Mouse (Mus musculus) c-Kit-negative CD71-positive TER-119-positive erythroid progenitor cells, embryonic 14.5 days (primary cell): Measurements from ENCODE around the gene Cul9.

Experiments used
- DNase-seq: peaks from one replicate; pipeline ENCODE4 v3.0.0-alpha.2; 2013; ENCODE audit warnings: low read depth, low spot score

Gene Cul9

DNA sequence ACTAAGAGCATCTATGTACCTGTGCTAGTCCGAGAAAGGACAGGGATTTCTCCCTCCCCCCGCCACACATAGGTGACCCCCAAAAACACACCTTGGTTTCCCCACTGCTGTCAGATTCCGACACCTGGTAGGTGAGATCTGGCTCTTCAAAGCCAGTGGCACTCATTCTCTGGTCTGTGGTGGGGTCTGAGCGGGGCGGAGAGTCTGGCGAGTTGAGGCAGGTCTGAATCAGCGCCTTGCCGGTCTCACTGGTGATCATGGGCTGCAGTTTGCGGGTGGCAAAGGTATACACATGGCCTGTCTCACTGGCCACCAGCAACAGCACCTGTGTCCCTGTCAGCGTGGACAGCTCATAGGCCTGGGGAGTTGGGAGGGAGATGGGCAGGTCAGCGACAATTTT is 7.3 kb upstream of the Cul9 start:
- no peak for DNase-seq

DNA sequence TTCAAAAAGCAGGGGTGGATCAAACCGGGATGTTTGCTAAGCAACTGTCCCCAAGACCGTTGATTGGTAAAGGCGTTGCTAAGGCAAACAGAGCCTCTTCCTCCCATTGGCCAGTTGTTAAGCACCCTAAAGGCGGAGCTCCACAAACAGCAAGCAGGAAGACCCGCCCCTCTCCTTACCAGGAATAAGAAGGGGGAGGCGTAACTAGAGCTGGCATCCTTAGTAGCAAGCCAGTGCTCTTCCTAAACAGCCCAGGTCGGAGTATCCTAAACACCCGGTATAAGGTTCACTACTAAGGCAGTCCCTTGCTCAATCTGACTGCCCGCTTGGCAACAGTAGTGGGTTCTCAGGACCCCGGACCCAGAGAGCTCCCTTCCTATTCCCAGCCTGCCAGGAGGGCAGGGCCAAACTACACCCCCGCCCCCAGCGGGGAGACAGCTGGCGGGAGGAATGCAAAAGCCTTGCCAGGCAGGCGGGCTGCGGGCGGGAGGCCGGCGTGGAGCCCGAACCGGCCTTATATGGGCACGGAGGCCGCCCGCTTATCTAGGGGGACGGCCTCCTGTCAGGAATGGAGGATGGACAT is 6.7 kb upstream of the Cul9 start:
- peak; percentile 60 for DNase-seq

- no peak for DNase-seq
Observed at GRCm38 (mm10) chr17:46552151-46552550, 6.0 kb upstream of the Cul9 start.

DNA sequence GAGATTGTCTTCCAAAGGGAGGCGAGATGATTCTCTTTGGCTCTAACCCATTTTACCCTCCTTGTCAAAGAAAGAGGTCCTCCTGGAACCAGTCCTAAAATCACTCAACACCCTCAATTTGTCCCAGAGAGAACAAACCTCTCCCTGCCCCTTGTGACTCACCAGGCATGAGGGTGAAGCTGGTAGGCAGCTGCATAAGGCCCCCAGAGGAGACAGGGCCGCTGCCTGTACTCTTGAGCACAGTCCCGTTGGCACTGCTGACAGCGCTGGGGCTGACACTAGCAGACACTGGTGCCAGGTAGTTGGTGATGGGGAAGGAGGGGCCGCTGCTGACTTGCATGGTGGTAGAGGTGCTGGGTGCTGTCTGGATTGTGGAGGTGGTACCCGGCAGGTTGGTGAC is 5.2 kb upstream of the Cul9 start:
- DNase-seq: no peak

DNA sequence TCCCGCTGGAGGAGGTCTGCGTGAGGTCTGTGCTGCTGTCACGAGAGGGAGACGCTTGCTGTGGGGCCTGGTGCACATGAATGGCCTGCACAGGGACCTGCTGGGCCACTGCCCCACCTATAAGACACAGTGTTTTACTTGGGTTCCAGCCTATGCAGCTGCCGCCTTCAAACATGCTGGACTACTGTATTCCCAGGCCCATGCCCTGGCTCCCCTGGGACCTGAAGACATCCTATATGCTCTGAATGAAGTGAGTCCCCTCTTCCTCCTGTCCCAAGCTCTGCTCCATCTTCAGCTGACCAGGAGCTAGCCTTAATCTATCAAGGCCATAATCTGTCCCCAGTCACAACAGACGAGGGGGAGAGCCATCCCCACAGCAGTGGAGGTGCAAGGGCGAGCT is 4.7 kb upstream of the Cul9 start:
- no peak for DNase-seq

DNA sequence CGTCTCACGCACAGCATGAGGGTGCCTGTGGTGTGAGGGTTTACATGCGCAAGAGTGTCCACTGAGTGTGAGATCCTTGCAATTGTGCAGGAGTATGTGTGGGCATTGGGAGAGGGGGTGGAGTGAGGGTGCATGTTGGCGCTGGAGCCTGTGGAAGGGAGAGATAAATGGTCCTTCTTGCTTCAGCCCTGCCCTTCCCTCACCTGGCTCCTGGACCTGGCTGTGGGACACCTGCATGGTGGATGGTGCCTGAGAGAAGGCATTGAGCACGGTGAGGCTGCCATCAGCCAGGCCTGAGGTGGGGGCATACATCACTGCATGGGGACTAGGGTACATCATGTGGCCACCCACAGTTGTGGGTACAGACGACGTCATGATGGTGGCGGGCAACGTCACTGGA is 3.5 kb upstream of the Cul9 start:
- no peak for DNase-seq

GRCm38 (mm10) chr17:46549193-46549592 is 3.0 kb upstream of the Cul9 start:
- DNase-seq: no peak

- no peak for DNase-seq
Observed at GRCm38 (mm10) chr17:46548741-46549140, 2.6 kb upstream of the Cul9 start.

DNA sequence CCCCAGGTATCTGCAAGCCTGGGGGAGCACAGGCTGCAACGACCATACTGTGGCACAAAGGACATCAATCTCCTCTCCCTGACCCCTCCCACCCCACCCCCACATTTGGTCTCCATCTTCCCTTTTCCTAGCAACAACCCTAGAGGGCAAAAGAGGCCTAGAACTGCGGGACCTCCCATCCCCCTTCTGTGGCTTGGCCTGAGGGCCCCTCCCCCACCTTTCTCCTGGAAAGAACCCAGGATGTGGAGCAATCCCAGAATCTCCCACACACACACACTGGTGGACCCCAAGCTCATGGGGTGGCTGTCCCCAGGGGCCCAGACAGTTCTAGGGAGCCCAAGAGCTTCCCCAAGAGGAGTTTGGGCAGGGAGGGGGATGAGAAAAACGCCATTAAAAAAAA is 1.7 kb upstream of the Cul9 start:
- no peak for DNase-seq

GRCm38 (mm10) chr17:46546995-46547394 is 807 bp upstream of the Cul9 start:
- DNase-seq: no peak

DNA sequence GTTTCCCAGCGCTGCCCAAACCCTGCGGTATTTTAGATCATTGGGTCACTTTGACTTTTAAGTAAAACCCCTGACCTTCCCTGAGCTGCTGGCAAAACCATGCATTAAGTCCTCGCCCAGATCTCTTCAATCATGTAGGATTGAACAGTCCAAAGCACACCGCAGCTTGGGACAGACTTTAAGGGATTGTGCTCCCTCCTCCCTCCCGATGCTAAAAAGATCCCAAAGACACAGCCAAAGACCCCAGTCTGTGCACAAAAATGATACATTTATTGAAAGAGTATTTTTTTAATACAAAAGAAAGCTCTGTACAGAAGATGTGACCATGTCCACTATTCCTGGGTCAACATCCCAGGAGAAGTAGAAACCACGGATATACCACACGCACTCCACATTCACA is 403 bp upstream of the Cul9 start:
- no peak for DNase-seq

DNA sequence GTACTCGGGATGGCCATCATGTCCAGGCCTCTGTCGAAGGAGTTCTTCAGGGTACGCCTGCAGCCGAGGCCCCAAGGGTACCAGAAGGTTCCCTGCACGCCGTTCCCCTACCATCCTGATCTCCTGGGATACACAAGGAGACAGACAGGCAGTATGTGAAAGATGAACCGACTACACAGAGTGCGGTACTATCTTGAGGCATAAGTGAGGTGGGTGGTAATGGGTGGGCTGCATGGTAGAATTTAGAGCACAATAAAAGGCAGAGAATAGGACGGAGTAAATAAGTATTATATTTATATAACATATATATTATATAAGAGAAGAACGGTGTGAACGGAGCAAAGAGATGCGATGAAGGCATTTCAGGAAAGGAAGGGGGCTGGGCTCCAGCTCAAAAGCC is 2.5 kb downstream of the Cul9 start:
- DNase-seq: no peak

DNA sequence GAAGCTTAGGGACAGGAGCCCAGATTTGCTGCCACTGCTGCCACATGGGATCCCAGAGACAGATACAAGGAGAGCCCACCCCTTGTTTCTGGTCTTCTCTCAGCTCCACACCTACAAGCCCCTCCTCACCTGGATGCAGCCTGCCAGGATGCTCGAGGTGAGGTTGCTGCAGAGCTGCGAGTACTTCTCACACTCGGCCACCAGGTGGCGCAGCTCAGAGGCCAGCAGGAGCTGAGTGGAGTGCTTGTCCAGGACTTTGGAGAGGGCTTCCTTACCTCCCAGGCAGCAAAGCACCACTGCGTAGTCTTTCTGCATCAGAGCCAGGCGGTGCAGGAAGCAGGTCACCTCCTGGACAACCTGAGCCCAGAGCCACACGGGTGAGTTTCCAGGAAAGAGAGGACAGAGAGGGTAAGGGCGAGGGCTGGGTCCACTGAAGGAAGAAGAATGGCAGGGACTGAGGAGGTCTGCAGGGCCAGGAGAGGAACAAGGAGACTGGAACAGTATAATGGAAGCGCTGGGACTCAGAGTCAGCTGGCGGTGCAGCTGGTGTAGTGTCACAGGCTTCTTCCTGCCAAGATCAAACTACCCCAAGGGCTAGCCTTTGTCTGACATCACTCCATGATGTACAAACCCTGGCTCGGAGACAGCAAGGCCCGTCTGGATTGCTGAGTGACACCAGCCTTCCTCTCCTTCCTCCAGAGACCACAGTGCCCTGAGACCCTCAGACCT is 20.4 kb downstream of the Cul9 start:
- peak; percentile 48 for DNase-seq

GRCm38 (mm10) chr17:46525065-46525464 is 21.1 kb downstream of the Cul9 start:
- DNase-seq: no peak

DNA sequence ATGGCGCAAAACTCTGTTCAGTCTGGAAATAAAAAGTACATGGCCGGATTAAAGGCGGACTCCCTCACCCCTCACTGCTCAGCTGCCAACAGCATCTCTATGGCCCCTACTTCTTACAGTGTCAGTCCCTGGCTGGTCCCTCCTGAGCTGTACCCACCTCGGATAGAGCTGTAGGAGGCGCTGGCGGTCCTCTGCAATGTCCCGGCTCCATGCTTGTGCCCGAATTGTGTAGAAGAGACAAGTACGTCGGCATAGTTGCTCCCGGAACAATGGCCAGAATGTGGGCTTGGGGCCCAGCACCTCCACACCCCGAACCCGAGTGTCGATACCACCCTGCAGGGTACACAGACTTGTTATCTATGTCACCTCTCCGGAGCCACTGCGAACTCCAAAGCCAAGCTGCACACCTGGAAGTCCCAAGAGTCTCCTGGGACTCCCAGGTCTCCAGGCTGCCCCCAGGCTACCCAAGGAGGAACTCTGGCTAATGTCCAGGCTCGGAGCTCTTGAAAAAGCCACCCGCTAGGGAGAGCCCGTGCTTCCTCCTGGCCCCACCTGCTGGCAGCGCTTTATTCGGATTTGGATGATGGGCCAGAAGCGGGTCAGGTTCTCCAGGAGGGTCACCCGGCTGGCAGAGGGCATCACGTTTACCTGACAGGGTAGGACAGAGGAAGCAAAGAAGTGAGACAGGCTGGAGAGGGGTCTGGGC is 24.1 kb downstream of the Cul9 start:
- DNase-seq: no peak

DNA sequence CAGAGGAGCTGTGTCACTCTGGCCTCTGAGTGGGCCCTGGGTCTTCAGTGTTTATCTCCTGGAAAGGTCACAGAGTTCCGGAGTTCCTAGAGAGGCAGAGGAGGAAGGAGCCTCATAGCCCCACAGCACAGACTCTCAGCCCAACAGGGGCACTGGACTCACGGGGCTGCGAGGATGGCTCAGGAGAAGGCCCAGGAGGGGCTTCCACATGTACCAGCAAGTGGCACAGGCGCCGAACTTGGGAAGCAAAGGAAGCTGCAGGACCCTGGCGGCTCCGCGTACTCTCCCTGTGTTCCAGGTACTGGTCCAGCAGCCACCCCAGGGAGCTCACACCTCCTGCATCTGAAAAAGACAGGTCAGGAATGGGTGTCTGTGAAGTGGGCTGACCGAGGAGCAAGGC is 25.0 kb downstream of the Cul9 start:
- DNase-seq: no peak

DNA sequence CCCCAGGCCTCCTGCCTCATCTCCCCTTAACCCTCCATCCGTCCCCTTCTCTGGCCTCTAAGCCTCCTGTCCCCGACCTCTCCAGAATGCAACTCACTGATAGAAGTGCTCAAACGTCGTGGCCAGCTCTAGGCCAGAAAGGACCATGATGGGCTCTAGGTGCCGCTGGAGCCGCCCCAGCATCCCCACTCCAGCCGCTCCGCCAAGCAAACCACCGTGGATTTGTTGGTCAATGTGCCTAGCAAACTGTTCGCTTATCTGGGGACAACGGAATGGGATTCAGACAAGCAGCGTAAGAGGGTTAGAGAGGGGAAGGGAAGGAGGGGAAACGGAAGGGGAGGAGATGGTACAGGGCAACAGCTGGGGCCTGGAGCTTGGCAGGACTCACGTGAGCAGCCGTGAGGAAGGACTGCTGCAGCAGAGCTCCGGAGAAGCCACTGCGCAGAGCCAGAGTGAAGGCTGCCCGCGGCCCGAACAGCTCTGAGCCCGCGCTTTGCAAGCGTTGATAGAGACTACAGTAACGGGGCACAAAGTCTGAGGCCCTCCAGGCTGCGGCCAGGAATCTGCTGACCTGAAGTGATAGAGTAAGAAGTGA is 25.7 kb downstream of the Cul9 start:
- DNase-seq: no peak

DNA sequence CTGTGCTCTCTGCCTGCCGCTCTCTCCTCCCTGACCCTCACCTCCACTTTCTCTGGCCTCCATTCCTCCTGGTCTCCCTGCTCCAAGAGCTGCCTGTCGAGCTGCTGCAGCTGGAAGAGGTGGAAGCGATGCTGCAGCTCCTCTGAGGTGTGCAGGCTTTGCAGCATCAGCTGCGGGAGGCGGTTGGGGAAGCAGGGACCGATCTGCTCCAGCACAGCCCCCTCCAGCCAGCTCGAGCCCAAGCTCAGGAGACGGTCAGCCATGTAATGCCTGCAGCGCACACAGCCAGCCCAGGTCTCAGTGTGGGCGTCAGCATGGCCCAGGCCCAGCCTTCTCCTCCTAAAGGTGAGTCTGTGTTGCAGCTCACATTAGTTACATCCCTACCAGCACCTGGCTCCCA is 26.2 kb downstream of the Cul9 start:
- no peak for DNase-seq

- no peak for DNase-seq
Observed at GRCm38 (mm10) chr17:46513329-46513728, 32.9 kb downstream of the Cul9 start.

DNA sequence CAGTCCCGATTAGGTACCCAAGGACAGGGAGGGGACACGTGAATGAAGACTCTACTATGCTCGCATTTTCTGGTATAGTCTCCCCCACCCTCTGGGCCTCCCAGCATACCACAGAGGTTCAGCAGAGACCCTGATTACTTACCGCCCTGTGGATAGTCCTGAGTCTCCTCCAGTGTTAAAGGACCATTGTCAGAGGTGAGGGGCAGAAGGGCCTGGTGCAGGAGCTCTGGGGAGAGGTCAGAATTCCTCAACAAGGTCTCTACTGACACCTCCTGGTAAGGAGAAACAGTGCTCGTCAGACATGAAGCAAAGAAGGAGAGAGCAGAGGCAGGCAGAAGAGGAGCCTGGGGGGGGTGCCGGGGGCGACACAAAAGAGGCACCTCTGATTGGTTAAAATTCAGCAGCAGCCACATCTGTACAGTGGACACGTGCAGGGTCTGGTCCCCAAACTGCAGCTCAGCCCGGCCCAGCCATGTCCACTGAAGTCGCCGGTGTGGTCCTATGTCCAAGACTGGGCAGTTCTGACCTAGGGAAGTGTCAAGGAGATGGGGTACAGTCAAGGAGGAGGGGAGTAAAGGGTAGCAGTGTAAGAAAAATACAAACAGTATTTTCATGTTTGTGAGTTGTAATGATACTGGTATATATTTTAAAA is 35.0 kb downstream of the Cul9 start:
- no peak for DNase-seq

- DNase-seq: no peak
Observed at GRCm38 (mm10) chr17:46505617-46506016, 40.6 kb downstream of the Cul9 start.
